Comparison of ENCODE assay signal across 22 mouse cellular contexts in the genomic region with DNA sequence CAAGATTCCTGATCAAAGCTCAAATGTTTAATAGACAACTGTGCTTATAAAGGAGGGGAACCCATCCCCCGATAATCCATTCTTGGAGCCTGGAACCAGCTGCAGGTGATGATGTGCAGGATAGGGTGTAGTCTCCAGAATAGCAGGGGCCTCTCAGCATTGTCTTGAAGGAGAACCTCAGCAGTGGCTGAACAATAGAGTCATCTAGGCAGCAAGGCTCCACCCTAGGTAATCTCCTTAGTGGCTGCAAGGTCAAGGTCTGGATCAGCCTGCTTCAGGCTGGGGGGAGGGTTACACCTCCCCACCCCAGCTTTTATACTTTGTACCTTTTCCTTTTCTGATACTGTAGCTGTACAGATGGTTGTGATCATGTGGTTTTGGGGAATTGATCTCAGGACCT.
DNase-seq lines count a peak whose midpoint lies in the region; TF ChIP-seq lines count a peak whose summit lies in the region.
"Had no signal": no experiment of that assay in that cellular context is flagged by ENCODE, and none has a peak within 500 bp of the region (broad histone marks: within the 10 kb centered on the region; RNA-seq: fewer than 3 reads in every experiment).

No protein-coding gene starts in this region.

- no peak for TF ChIP-seq EP300 in CH12.LX (IDR thresholded peaks at IDR 0.05; ENCODE audit: low read length)
- TF ChIP-seq EP300 in ES-Bruce4 (IDR thresholded peaks at IDR 0.05; ENCODE audit: insufficient read depth, low read depth, low read length), result peak; percentile 96

- no peak for TF ChIP-seq RAD21 in CH12.LX (IDR thresholded peaks at IDR 0.05; ENCODE audit: low read depth, low read length)

- TF ChIP-seq CTCF in CH12.LX (conservative IDR thresholded peaks at IDR 0.05 in 1 of 2, IDR thresholded peaks at IDR 0.05 in 1 of 2; ENCODE audit: low read depth in 2 of 2, low read length in 2 of 2) (no peak), ES-Bruce4 (IDR thresholded peaks at IDR 0.05; ENCODE audit: low read depth, low read length) (no peak)

- TF ChIP-seq POLR2A in CH12.LX (IDR thresholded peaks at IDR 0.05; ENCODE audit: low read depth, low read length) (no peak), ES-Bruce4 (IDR thresholded peaks at IDR 0.05; ENCODE audit: insufficient read depth, low read length) (no peak)

- no peaks in the 10 kb centered on the region for H3K9me3 ChIP-seq in CH12.LX (replicated peaks; ENCODE audit: low read length)
- peaks cover under 1% of the 10 kb centered on the region; the same call in 1 of the 2 replicates for H3K9me3 ChIP-seq in ES-Bruce4 (replicated peaks; ENCODE audit: control insufficient read depth, insufficient read depth, low read length, poor library complexity, severe bottlenecking)
- no peaks in the 10 kb centered on the region for H3K9me3 ChIP-seq in ES-E14 (ENCODE audit: control insufficient read depth, insufficient read depth, low read depth, low read length)
- H3K9me3 ChIP-seq: embryonic facial prominence, embryonic 13.5 days; embryonic facial prominence, embryonic 15.5 days; forebrain, embryonic 10.5 days; forebrain, embryonic 12.5 days had no signal

- H3K4me3 ChIP-seq in CH12.LX (replicated peaks in 1 of 3; ENCODE audit: low read depth in 2 of 3, low read length in 2 of 3, poor library complexity in 1 of 3), result no peak overlapping the region
- H3K4me3 ChIP-seq in ES-Bruce4 (ENCODE audit: low read depth, low read length), result peak overlapping the region; percentile 78
- H3K4me3 ChIP-seq in ES-E14 (ENCODE audit: insufficient read depth in 1 of 2, low read depth in 1 of 2, low read length in 2 of 2, poor library complexity in 1 of 2, severe bottlenecking in 1 of 2), result peak overlapping the region in 1 of 2 experiments; percentile 79; a peak in 1 of 4 replicates
- H3K4me3 ChIP-seq: embryonic facial prominence, embryonic 13.5 days; embryonic facial prominence, embryonic 15.5 days; erythroblast, embryonic 14.5 days; forebrain, embryonic 10.5 days; forebrain, embryonic 12.5 days had no signal

- H3K27me3 ChIP-seq in CH12.LX (replicated peaks) (no peaks in the 10 kb centered on the region), ES-Bruce4 (ENCODE audit: control insufficient read depth, insufficient read depth, low read length, poor library complexity, severe bottlenecking) (no peaks in the 10 kb centered on the region)
- H3K27me3 ChIP-seq: embryonic facial prominence, embryonic 13.5 days; embryonic facial prominence, embryonic 15.5 days; forebrain, embryonic 12.5 days had no signal

- intact Hi-C loops in heart, postnatal 25 days (cut with DNase I), result no loop called here

- no peak overlapping the region for H3K9ac ChIP-seq in CH12.LX (ENCODE audit: insufficient read depth, low read depth)
- H3K9ac ChIP-seq in ES-Bruce4 (ENCODE audit: low read depth, poor library complexity, severe bottlenecking), result no peak overlapping the region; the same call in 1 of the 2 replicates
- H3K9ac ChIP-seq in ES-E14 (ENCODE audit: insufficient read depth, low read depth, low read length, poor library complexity, severe bottlenecking), result no peak overlapping the region
- H3K9ac ChIP-seq: embryonic facial prominence, embryonic 13.5 days; embryonic facial prominence, embryonic 15.5 days; forebrain, embryonic 12.5 days had no signal

- H3K4me1 ChIP-seq in CH12.LX (ENCODE audit: control insufficient read depth in 1 of 2, insufficient read depth in 2 of 2), result peaks cover 0 to 12% of the 10 kb centered on the region in 2 experiments; a peak in 2 of 4 replicates
- peaks cover 1% of the 10 kb centered on the region for H3K4me1 ChIP-seq in ES-Bruce4 (ENCODE audit: control insufficient read depth, insufficient read depth, low read length)
- H3K4me1 ChIP-seq in ES-E14 (ENCODE audit: control insufficient read depth in 2 of 2, insufficient read depth in 2 of 2, low read length in 2 of 2, poor library complexity in 1 of 2), result no peaks in the 10 kb centered on the region
- H3K4me1 ChIP-seq: embryonic facial prominence, embryonic 13.5 days; embryonic facial prominence, embryonic 15.5 days; forebrain, embryonic 12.5 days had no signal

- DNase-seq in CH12.LX (ENCODE audit: extremely low read depth), result no peak
- peak; percentile 42 for DNase-seq in ES-E14 (ENCODE audit: low read depth, low spot score)
- DNase-seq in WW6 (ENCODE audit: low read depth, low spot score), result peak; percentile 40
- no peak for DNase-seq in heart, postnatal 25 days (ENCODE audit: low spot score)
- DNase-seq in kidney, adult 18-20 months, result no peak
- DNase-seq in gastrocnemius, adult 8-10 months (ENCODE audit: low spot score in 2 of 2), result no peak
- DNase-seq in thymus, postnatal 0 days (ENCODE audit: low spot score), result no peak
- DNase-seq: adrenal gland, adult 8-10 months; adrenal gland, postnatal 14 days; adrenal gland, postnatal 36 days; B cell, adult 2 months; cerebellum, adult 11-12 months; cerebellum, adult 2 months; cerebellum, adult 9-10 months; cerebellum, postnatal 10 days; cerebellum, postnatal 25 days had no signal

- peak overlapping the region; percentile 58; the same call in 1 of the 2 replicates for H3K4me2 ChIP-seq in CH12.LX (ENCODE audit: insufficient read depth, low read depth, poor library complexity, severe bottlenecking)
- H3K4me2 ChIP-seq: embryonic facial prominence, embryonic 13.5 days; embryonic facial prominence, embryonic 15.5 days; forebrain, embryonic 12.5 days had no signal

- in situ Hi-C loops in CH12.LX (cut with MboI; ENCODE audit: low pct_ligation_motif_present, low pct_unique_long_range_greater_than_20kb, low sequenced_read_pairs), result no loop called here
- in situ Hi-C loops in ES-E14 (cut with MboI; ENCODE audit: low sequenced_read_pairs in 2 of 2, unreplicated experiment in 2 of 2), result no loop called here

- H3K79me2 ChIP-seq in CH12.LX (replicated peaks; ENCODE audit: control insufficient read depth, extremely low read depth, insufficient read depth, poor library complexity, severe bottlenecking), result peaks cover 19% of the 10 kb centered on the region

- H3K27ac ChIP-seq in CH12.LX (ENCODE audit: insufficient read depth, low read depth) (no peak overlapping the region), ES-Bruce4 (ENCODE audit: insufficient read depth, low read length) (peak overlapping the region; percentile 97), ES-E14 (ENCODE audit: insufficient read depth, low read depth, low read length, poor library complexity, severe bottlenecking) (peak overlapping the region; percentile 88)
- H3K27ac ChIP-seq: embryonic facial prominence, embryonic 13.5 days; embryonic facial prominence, embryonic 15.5 days; forebrain, embryonic 10.5 days; forebrain, embryonic 12.5 days had no signal

- H3K36me3 ChIP-seq in CH12.LX (replicated peaks in 1 of 2; ENCODE audit: control insufficient read depth in 1 of 2, insufficient read depth in 1 of 2, low read length in 1 of 2), result peaks cover 0 to 2% of the 10 kb centered on the region in 2 experiments
- H3K36me3 ChIP-seq in ES-Bruce4 (ENCODE audit: control insufficient read depth, insufficient read depth, low read length, poor library complexity, severe bottlenecking), result peaks cover 3% of the 10 kb centered on the region
- H3K36me3 ChIP-seq in ES-E14 (ENCODE audit: control insufficient read depth, insufficient read depth, low read length, poor library complexity, severe bottlenecking), result no peaks in the 10 kb centered on the region
- H3K36me3 ChIP-seq: embryonic facial prominence, embryonic 13.5 days; embryonic facial prominence, embryonic 15.5 days; forebrain, embryonic 10.5 days; forebrain, embryonic 12.5 days had no signal

- dilution Hi-C loops in CH12.LX (cut with MboI; ENCODE audit: extremely low pct_ligation_motif_present, extremely low pct_unique_long_range_greater_than_20kb, low sequenced_read_pairs), result no loop called here

TF ChIP-seq in CH12.LX, 34 proteins besides CTCF, POLR2A, EP300 and RAD21:
- TF ChIP-seq PAX5 (IDR thresholded peaks at IDR 0.05; ENCODE audit: low read length) (no peak), BHLHE40 (IDR thresholded peaks at IDR 0.05; ENCODE audit: low read depth, low read length) (no peak), UBTF (IDR thresholded peaks at IDR 0.05; ENCODE audit: low read depth, low read length) (no peak), MEF2A (IDR thresholded peaks at IDR 0.05; ENCODE audit: borderline replicate concordance, low read depth, low read length) (no peak), ZMIZ1 (IDR thresholded peaks at IDR 0.05; ENCODE audit: low read depth, low read length) (no peak), MAFK (IDR thresholded peaks at IDR 0.05; ENCODE audit: insufficient replicate concordance, low read length) (no peak), POLR2AphosphoS2 (IDR thresholded peaks at IDR 0.05; ENCODE audit: low read depth, low read length) (no peak), GABPA (IDR thresholded peaks at IDR 0.05; ENCODE audit: insufficient replicate concordance, low read depth, low read length) (no peak), MXI1 (IDR thresholded peaks at IDR 0.05; ENCODE audit: low read depth, low read length) (no peak), HCFC1 (IDR thresholded peaks at IDR 0.05; ENCODE audit: low read depth, low read length) (no peak), TBP (conservative IDR thresholded peaks at IDR 0.05; ENCODE audit: low read depth, low read length) (no peak), JUND (conservative IDR thresholded peaks at IDR 0.05; ENCODE audit: low read depth, low read length) (no peak), MAZ (IDR thresholded peaks at IDR 0.05; ENCODE audit: low read depth, low read length) (no peak)

TF ChIP-seq in ES-E14, 5 proteins besides CTCF, POLR2A, EP300 and RAD21:
- no peak for TF ChIP-seq HCFC1 (IDR thresholded peaks at IDR 0.05; ENCODE audit: borderline replicate concordance, insufficient read depth, low read length)
- peak; percentile 42; the same call in 1 of the 2 replicates for TF ChIP-seq CHD2 (IDR thresholded peaks at IDR 0.05; ENCODE audit: low read depth, low read length)

Comparison
In these comparisons a context has a peak if more than half of its experiments do, and no peak if none do; other contexts are left out.
1. DNase-seq: peak in ES-E14 (single experiment) and WW6 (single experiment); none in CH12.LX (single experiment), heart, postnatal 25 days (single experiment), kidney, adult 18-20 months (single experiment), gastrocnemius, adult 8-10 months (0 of 2) and thymus, postnatal 0 days (single experiment).